Mouse (Mus musculus) midbrain, embryonic 10.5 days (tissue): ENCODE measurements around the gene Rab26. TPM values are rescaled to one million over a fixed set of nuclear protein-coding genes. Genes with fewer than 3 reads are reported as not detected.

Experiments used
- DNase-seq: peaks from one replicate; pipeline ENCODE4 v3.0.0-alpha.2; 2017; ENCODE audit warnings: low spot score
- H3K27ac ChIP-seq: fragments of 300-500 bp; sonication (generic); replicated peaks from 2 replicates; pipeline ENCODE4 v1.5.1; 2016; ENCODE audit warnings: mild to moderate bottlenecking
- H3K27me3 ChIP-seq: fragments of 300-500 bp; sonication (generic); 2 replicates; pipeline ENCODE4 v1.6.1; 2016; ENCODE audit warnings: low read depth, mild to moderate bottlenecking; ENCODE audit not compliant: poor library complexity, severe bottlenecking
- H3K36me3 ChIP-seq: fragments of 300-500 bp; sonication (generic); 2 replicates; pipeline ENCODE4 v1.6.1; 2016; ENCODE audit warnings: mild to moderate bottlenecking, moderate library complexity
- H3K4me1 ChIP-seq: fragments of 300-500 bp; sonication (generic); 2 replicates; pipeline ENCODE4 v1.6.1; 2016
- H3K4me3 ChIP-seq: fragments of 300-500 bp; sonication (generic); 2 replicates; pipeline ENCODE4 v1.5.1; 2016; ENCODE audit warnings: mild to moderate bottlenecking, moderate library complexity
- H3K9me3 ChIP-seq: fragments of 300-500 bp; sonication (generic); replicated peaks from 2 replicates; pipeline ENCODE4 v1.6.1; 2016; ENCODE audit warnings: mild to moderate bottlenecking
- WGBS: fragments of 180-500 bp; shearing (Covaris S2); methylation state at CpG from one replicate; pipeline ENCODE4 v1.1.7; 2016; 5-methylcytosine and 5-hydroxymethylcytosine counted together
- polyA plus RNA-seq: library from polyadenylated mRNA; unstranded; fragments of >200 nt; fragmentation: Nextera tagmentation; extraction: Ambion mirVana; gene quantifications from 2 replicates; pipeline ENCODE4 v1.2.1, GENCODE M21; 2016

Rab26 gene
- polyA plus RNA-seq, 1 experiment from 2014 or later: 2.1 TPM

GRCm38 (mm10) chr17:24495443-24495842 is 38.6 kb downstream of the Rab26 start:
- Histone ChIP-seq H3K36me3 (peaks cover 45% of the 10 kb centered on the region), H3K4me3 (no peak overlapping the region), H3K27ac (no peak overlapping the region), H3K4me1 (peaks cover 14% of the 10 kb centered on the region), H3K9me3 (no peaks in the 10 kb centered on the region), H3K27me3 (peaks cover 5% of the 10 kb centered on the region; the same call in 1 of the 2 replicates)
- 80% methylated on average over 3 of the region's 3 CpGs for WGBS
- no peak for DNase-seq

GRCm38 (mm10) chr17:24494627-24495335 is 39.2 kb downstream of the Rab26 start:
- 0 out of 2 replicates have a peak overlapping the region, but pooled peaks have one; percentile 28 for H3K27ac ChIP-seq
- WGBS: 46% methylated on average over 2 of the region's 2 CpGs

GRCm38 (mm10) chr17:24490399-24490798 is 43.6 kb downstream of the Rab26 start:
- peak overlapping the region; percentile 88; the same call in 1 of the 2 replicates for H3K4me3 ChIP-seq
- H3K4me1 ChIP-seq: peaks cover 45% of the 10 kb centered on the region
- H3K27me3 ChIP-seq: peaks cover 41% of the 10 kb centered on the region
- H3K36me3 ChIP-seq: no peaks in the 10 kb centered on the region
- H3K27ac ChIP-seq: no peak overlapping the region
- 80% methylated on average over 4 of the region's 4 CpGs for WGBS
- H3K9me3 ChIP-seq: no peaks in the 10 kb centered on the region
- no peak for DNase-seq

More at GRCm38 (mm10) chr17:24494627-24495335, 39.2 kb downstream of the Rab26 start:
- peak; percentile 39 for DNase-seq
- Histone ChIP-seq H3K27me3 (peaks cover 12% of the 10 kb centered on the region), H3K4me1 (peaks cover 20% of the 10 kb centered on the region), H3K4me3 (no peak overlapping the region), H3K36me3 (peaks cover 39% of the 10 kb centered on the region), H3K9me3 (no peaks in the 10 kb centered on the region)

DNA sequence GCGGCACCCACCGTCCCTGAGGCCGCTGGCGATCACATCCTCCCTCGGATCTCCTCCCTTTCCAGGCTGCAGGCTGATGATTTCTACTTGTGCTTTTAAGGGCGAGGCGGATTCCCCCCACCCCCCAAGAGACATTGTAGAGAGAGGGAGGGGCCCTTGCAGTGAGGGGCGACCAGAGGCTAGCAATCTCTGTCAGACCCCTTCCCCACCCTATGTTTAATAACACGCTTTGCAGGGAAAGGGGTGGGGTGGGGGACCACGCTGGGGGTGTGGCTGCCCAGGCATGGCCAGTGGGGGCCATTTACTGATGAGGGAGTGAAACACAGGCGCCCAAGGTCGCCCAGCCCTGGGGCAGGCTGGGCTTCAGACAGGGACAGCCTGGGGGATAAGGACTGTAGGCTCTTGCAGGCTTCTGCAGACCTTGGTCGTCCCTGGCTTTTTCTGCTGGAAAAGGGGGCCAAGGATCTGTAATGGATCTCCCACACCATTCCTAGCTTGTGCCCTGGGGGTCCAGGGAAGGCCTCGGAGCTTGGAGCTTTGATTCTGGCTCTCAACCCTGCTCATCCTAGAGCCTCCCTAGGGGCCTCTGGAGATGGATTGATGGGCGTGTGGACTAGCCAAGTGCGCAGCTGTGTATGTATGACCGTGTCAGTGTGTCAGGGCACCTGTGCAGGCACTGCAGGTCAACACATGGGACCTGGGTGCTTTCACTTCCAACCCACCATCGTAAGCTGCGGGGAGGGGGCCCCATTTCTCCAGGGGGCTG is 44.6 kb downstream of the Rab26 start:
- Histone ChIP-seq H3K4me1 (peaks cover 44% of the 10 kb centered on the region), H3K27me3 (peaks cover 41% of the 10 kb centered on the region), H3K36me3 (no peaks in the 10 kb centered on the region), H3K27ac (peak overlapping the region; percentile 91), H3K4me3 (peak overlapping the region; percentile 88), H3K9me3 (no peaks in the 10 kb centered on the region)
- DNase-seq: no peak
- 21% methylated on average over 19 of the region's 19 CpGs for WGBS

- H3K27me3 ChIP-seq: peaks cover 41% of the 10 kb centered on the region
- H3K9me3 ChIP-seq: no peaks in the 10 kb centered on the region
- H3K36me3 ChIP-seq: no peaks in the 10 kb centered on the region
- DNase-seq: peak; percentile 69
- H3K4me3 ChIP-seq: peak overlapping the region; percentile 88
- H3K4me1 ChIP-seq: peaks cover 44% of the 10 kb centered on the region
- H3K27ac ChIP-seq: peak overlapping the region; percentile 91
- WGBS: under 1% methylated on average over 77 of the region's 81 CpGs
Measured at GRCm38 (mm10) chr17:24488662-24489264, 45.2 kb downstream of the Rab26 start.

DNA sequence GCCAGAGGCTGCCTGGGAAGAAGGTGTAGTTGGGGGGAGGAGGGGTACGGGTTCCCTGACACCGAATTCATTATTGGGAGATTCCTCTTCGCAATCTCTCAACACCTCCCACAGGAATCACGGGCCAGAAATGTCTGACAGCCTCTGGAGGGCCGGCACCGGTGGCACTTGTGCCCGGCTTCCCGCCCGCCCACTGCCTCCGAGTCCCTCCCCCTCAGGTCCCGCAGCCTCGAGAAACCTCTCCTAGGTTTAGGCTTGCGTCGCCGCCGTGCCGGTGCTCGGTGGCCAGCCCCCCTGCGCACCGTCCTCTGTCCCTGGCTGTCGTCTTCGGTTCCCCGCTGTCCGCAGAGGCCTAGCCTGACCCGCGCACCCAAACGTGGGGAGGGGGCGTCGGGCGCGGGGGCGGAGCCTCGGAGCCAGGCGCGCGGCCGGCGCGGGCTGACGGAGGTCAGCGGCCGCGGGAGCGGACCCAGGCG is 45.8 kb downstream of the Rab26 start, which contains the start of gene Caskin1:
Gene Caskin1, plus strand, starts transcription at position 416 of the 476 bp plus-strand sequence.
- peak; percentile 55 for DNase-seq
- Histone ChIP-seq H3K4me3 (peak within 1 kb of the TSS; percentile 88), H3K27me3 (peaks cover 41% of the 10 kb centered on the region), H3K36me3 (no peaks in the 10 kb centered on the region), H3K4me1 (peaks cover 44% of the 10 kb centered on the region), H3K27ac (peak within 1 kb of the TSS; percentile 91), H3K9me3 (no peaks in the 10 kb centered on the region)
- 0% methylated on average over 45 of the region's 45 CpGs for WGBS

- Histone ChIP-seq H3K9me3 (no peaks in the 10 kb centered on the region), H3K4me3 (peak overlapping the region; percentile 27; the same call in 1 of the 2 replicates), H3K27me3 (peaks cover 34% of the 10 kb centered on the region), H3K4me1 (peaks cover 36% of the 10 kb centered on the region), H3K36me3 (no peaks in the 10 kb centered on the region), H3K27ac (peak overlapping the region; percentile 57)
- WGBS: 50% methylated on average over 11 of the region's 11 CpGs
- no peak for DNase-seq
Measured at GRCm38 (mm10) chr17:24485090-24485860, 48.7 kb downstream of the Rab26 start.

GRCm38 (mm10) chr17:24483495-24483894 is 50.5 kb downstream of the Rab26 start:
- Histone ChIP-seq H3K9me3 (no peaks in the 10 kb centered on the region), H3K27ac (no peak overlapping the region), H3K27me3 (peaks cover 19% of the 10 kb centered on the region), H3K4me3 (no peak overlapping the region), H3K36me3 (no peaks in the 10 kb centered on the region), H3K4me1 (peaks cover 30% of the 10 kb centered on the region)
- no peak for DNase-seq
- WGBS: 89% methylated on average over 3 of the region's 3 CpGs

DNA sequence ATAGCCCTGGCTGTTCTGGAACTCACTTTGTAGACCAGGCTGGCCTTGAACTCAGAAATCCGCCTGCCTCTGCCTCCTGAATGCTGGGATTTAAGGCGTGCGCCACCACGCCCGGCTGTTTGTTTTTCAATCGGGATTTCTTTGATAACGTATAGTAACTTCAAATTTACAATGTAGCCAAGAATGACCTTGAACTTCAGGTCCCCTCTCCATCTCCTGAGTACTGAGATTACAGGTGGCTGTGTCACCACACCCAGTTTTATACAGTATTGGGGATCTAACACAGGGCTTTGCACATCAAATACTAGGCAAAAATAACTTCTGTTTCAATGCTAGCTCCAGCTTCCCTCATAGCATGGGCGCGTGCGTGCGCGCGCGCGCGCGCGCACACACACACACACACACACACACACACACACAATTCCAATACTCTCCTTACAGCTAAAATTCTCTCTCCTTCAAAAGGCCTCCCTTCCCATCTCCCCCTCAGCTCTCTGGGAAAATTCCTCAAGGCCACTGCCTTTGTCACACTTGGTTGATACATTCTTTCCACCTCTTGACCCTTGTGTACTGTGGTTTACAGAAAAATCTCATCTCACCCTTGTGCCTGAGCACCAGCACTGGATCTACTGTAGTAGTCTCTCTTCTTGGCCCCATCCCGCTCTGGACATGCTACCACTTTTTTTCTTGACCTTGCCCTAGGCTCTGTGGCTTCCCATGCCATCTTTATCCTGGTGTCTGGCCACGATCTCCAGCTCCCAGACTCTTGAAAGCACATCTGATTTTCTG is 52.8 kb downstream of the Rab26 start:
- Histone ChIP-seq H3K4me3 (no peak overlapping the region), H3K9me3 (no peaks in the 10 kb centered on the region), H3K27ac (no peak overlapping the region), H3K36me3 (peaks cover 19% of the 10 kb centered on the region), H3K4me1 (peaks cover 31% of the 10 kb centered on the region), H3K27me3 (no peaks in the 10 kb centered on the region)
- DNase-seq: no peak
- WGBS: 94% methylated on average over 20 of the region's 20 CpGs

DNA sequence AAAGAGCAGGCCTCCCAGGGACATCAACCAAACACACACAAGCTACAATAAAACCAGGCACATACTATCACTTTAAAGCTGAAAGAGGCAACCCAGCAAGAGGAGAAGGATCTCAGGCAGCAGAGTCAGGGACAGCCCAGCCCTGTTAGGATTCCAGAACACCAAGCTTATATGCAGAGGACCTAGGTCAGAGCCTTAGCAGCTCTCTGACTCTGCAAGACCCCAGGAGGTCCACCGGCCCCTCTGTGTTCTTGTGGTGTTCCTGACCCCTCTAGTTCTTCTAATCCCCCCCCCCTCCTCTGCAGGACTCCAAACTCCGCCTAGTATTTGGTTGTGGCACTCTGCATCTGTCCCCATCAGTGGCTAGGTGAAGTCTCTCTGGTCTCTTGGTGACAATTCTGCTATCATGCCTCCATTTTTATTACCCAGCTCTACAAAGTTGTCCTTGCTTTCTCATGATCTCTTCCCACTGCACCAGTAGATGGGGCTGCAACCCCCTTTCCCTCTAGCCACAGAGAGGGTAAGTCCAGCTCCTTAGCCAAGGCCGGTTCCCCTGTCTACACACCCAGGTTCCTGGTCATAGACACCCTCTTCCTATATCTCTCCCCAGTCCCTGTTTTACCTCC is 53.7 kb downstream of the Rab26 start:
- H3K4me1 ChIP-seq: peaks cover 27% of the 10 kb centered on the region
- no peaks in the 10 kb centered on the region for H3K9me3 ChIP-seq
- no peaks in the 10 kb centered on the region for H3K27me3 ChIP-seq
- peak overlapping the region; percentile 87; the same call in 1 of the 2 replicates for H3K4me3 ChIP-seq
- H3K27ac ChIP-seq: 0 out of 2 replicates have a peak overlapping the region, but pooled peaks have one; percentile 33
- no peak for DNase-seq
- 49% methylated on average over 3 of the region's 3 CpGs for WGBS
- H3K36me3 ChIP-seq: peaks cover 28% of the 10 kb centered on the region

GRCm38 (mm10) chr17:24479431-24479830 is 54.6 kb downstream of the Rab26 start:
- Histone ChIP-seq H3K4me1 (peaks cover 24% of the 10 kb centered on the region), H3K9me3 (no peaks in the 10 kb centered on the region), H3K27me3 (no peaks in the 10 kb centered on the region), H3K4me3 (peak overlapping the region; percentile 87), H3K27ac (peak overlapping the region; percentile 98), H3K36me3 (peaks cover 37% of the 10 kb centered on the region)
- no peak for DNase-seq
- 36% methylated on average over 1 of the region's 1 CpGs for WGBS
